Mouse (Mus musculus) Patski (cell line): ENCODE measurements around the gene Ptpn5. TPM values are rescaled to one million over a fixed set of nuclear protein-coding genes. Genes with fewer than 3 reads are reported as not detected.

ENCODE experiments used
- ATAC-seq: fragments of 100-300 bp; one replicate; pipeline ENCODE4 v1.8.0; 2021
- CTCF ChIA-PET: fragments of 350-600 bp; sonication (Branson Sonifier 250); formaldehyde crosslinking; loops from one replicate; lab custom pipeline; 2022; ENCODE audit warnings: inconsistent platforms; lab: Charles Lee
- POLR2A ChIA-PET: fragments of 350-600 bp; sonication (Branson Sonifier 250); formaldehyde crosslinking; loops from one replicate; lab custom pipeline; 2022; ENCODE audit warnings: antibody characterized with exemption, inconsistent platforms; lab: Charles Lee
- DNase-seq: peaks from one replicate; pipeline ENCODE4 v3.0.0-alpha.2; 2011; ENCODE audit warnings: low read depth, low spot score
- H3K27me3 ChIP-seq: fragments of 371-371 bp; one replicate; pipeline ENCODE4 v1.5.1; 2021
- CTCF ChIP-seq: fragments of 100-300 bp; IDR thresholded peaks from one replicate; pipeline ENCODE4 v1.5.1; 2021
- in situ Hi-C: fragments of 300-500 bp; cut with MboI; formaldehyde crosslinking; loops from 3 replicates; pipeline ENCODE4 v1.11.1; 2018; ENCODE audit warnings: low pct_unique_long_range_greater_than_20kb, mixed read lengths
- polyA plus RNA-seq: library from polyadenylated mRNA; unstranded; gene quantifications from one replicate; pipeline ENCODE4 v1.2.3, GENCODE M21; 2021

Gene Ptpn5
- polyA plus RNA-seq, 1 experiment from 2014 or later = 0.18 TPM

- in situ Hi-C loops = no loop called here
- DNase-seq (no peak), ATAC-seq (no peak)
- H3K27me3 ChIP-seq = peaks cover under 1% of the 10 kb centered on the region
- POLR2A ChIA-PET = no interaction called here
- no peak for TF ChIP-seq CTCF
- CTCF ChIA-PET = interaction anchor here (1.0 kb wide), 1 partner anchor 17 kb away, joined by 3 read pairs; no protein-coding TSS in a partner anchor
Measured at GRCm38 (mm10) chr7:47115491-47115890, 18.0 kb downstream of the Ptpn5 start.

GRCm38 (mm10) chr7:47113383-47113782, 20.1 kb downstream of the Ptpn5 start:
- DNase-seq (no peak), ATAC-seq (peak; percentile 22)
- ChIA-PET POLR2A (no interaction called here), CTCF (interaction anchor here (0.7 to 1.9 kb wide), 5 partner anchors 12 to 37 kb away, joined by 3 to 5 read pairs (median 3); no protein-coding TSS in a partner anchor)
- no peak for TF ChIP-seq CTCF
- in situ Hi-C loops = no loop called here
- no peaks in the 10 kb centered on the region for H3K27me3 ChIP-seq

GRCm38 (mm10) chr7:47112036-47112435, 21.4 kb downstream of the Ptpn5 start:
- H3K27me3 ChIP-seq = no peaks in the 10 kb centered on the region
- ChIA-PET POLR2A (no interaction called here), CTCF (no interaction called here)
- TF ChIP-seq CTCF = no peak
- DNase-seq = no peak
- in situ Hi-C loops = no loop called here
- no peak for ATAC-seq

GRCm38 (mm10) chr7:47111121-47111520, 22.4 kb downstream of the Ptpn5 start:
- H3K27me3 ChIP-seq = no peaks in the 10 kb centered on the region
- in situ Hi-C loops = no loop called here
- ChIA-PET CTCF (no interaction called here), POLR2A (no interaction called here)
- DNase-seq = no peak
- no peak for TF ChIP-seq CTCF
- ATAC-seq = no peak

- ATAC-seq (peak; percentile 40), DNase-seq (no peak)
- no peak for TF ChIP-seq CTCF
- H3K27me3 ChIP-seq = no peaks in the 10 kb centered on the region
- in situ Hi-C loops = no loop called here
- POLR2A ChIA-PET = interaction anchor here (0.6 kb wide), 1 partner anchor 205 kb away, joined by 3 read pairs; no protein-coding TSS in a partner anchor
- CTCF ChIA-PET = no interaction called here
Measured at GRCm38 (mm10) chr7:47110511-47110910, 23.0 kb downstream of the Ptpn5 start.

GRCm38 (mm10) chr7:47108779-47109189, 24.7 kb downstream of the Ptpn5 start:
- ATAC-seq (peak; percentile 64), DNase-seq (no peak)
- POLR2A ChIA-PET = no interaction called here
- no peaks in the 10 kb centered on the region for H3K27me3 ChIP-seq
- CTCF ChIA-PET = no interaction called here
- TF ChIP-seq CTCF = no peak
- in situ Hi-C loops = no loop called here

- CTCF ChIA-PET = interaction anchor here (0.9 to 1.0 kb wide), 2 partner anchors 9 to 11 kb away, joined by 3 read pairs; no protein-coding TSS in a partner anchor
- TF ChIP-seq CTCF = no peak
- no peak for DNase-seq
- no peaks in the 10 kb centered on the region for H3K27me3 ChIP-seq
- ATAC-seq = no peak
- POLR2A ChIA-PET = no interaction called here
- in situ Hi-C loops = no loop called here
Measured at GRCm38 (mm10) chr7:47106949-47107348, 26.5 kb downstream of the Ptpn5 start.

- DNase-seq = no peak
- TF ChIP-seq CTCF = no peak
- CTCF ChIA-PET = no interaction called here
Measured at GRCm38 (mm10) chr7:47103671-47104414, 29.6 kb downstream of the Ptpn5 start.

GRCm38 (mm10) chr7:47102970-47103369, 30.5 kb downstream of the Ptpn5 start:
- POLR2A ChIA-PET = interaction anchor here (0.7 kb wide), 1 partner anchor 9 kb away, joined by 7 read pairs; no protein-coding TSS in a partner anchor
- TF ChIP-seq CTCF = no peak
- CTCF ChIA-PET = interaction anchor here (1.2 kb wide), 1 partner anchor 105 kb away, joined by 3 read pairs; no protein-coding TSS in a partner anchor
- no peak for ATAC-seq
- DNase-seq = no peak
- no peaks in the 10 kb centered on the region for H3K27me3 ChIP-seq
- in situ Hi-C loops = no loop called here

More at GRCm38 (mm10) chr7:47103671-47104414, 29.6 kb downstream of the Ptpn5 start:
- no peaks in the 10 kb centered on the region for H3K27me3 ChIP-seq
- no peak for ATAC-seq
- POLR2A ChIA-PET = no interaction called here
- in situ Hi-C loops = no loop called here

- ATAC-seq (no peak), DNase-seq (no peak)
- CTCF ChIA-PET = interaction anchor here (2.0 kb wide), 1 partner anchor 13 kb away, joined by 5 read pairs; no protein-coding TSS in a partner anchor
- POLR2A ChIA-PET = no interaction called here
- no peak for TF ChIP-seq CTCF
- in situ Hi-C loops = no loop called here
- no peaks in the 10 kb centered on the region for H3K27me3 ChIP-seq
Measured at GRCm38 (mm10) chr7:47100615-47101014, 32.9 kb downstream of the Ptpn5 start.

- TF ChIP-seq CTCF = no peak
- POLR2A ChIA-PET = no interaction called here
- in situ Hi-C loops = no loop called here
- no peak for DNase-seq
- no peak for ATAC-seq
- H3K27me3 ChIP-seq = no peaks in the 10 kb centered on the region
- CTCF ChIA-PET = no interaction called here
Measured at GRCm38 (mm10) chr7:47099306-47099705, 34.2 kb downstream of the Ptpn5 start.
